Mouse (Mus musculus) hindlimb bud, embryonic 11.5 days (tissue): Measurements from ENCODE around the gene Slc52a3.
A peak's percentile ranks its signal among the peaks of the same experiment; 100 is the strongest.

ENCODE experiments used
- DNase-seq: peaks from one replicate; pipeline ENCODE4 v3.0.0-alpha.2; 2012; ENCODE audit warnings: low read depth, low spot score; ENCODE audit errors: extremely low spot score

Slc52a3 gene

DNA sequence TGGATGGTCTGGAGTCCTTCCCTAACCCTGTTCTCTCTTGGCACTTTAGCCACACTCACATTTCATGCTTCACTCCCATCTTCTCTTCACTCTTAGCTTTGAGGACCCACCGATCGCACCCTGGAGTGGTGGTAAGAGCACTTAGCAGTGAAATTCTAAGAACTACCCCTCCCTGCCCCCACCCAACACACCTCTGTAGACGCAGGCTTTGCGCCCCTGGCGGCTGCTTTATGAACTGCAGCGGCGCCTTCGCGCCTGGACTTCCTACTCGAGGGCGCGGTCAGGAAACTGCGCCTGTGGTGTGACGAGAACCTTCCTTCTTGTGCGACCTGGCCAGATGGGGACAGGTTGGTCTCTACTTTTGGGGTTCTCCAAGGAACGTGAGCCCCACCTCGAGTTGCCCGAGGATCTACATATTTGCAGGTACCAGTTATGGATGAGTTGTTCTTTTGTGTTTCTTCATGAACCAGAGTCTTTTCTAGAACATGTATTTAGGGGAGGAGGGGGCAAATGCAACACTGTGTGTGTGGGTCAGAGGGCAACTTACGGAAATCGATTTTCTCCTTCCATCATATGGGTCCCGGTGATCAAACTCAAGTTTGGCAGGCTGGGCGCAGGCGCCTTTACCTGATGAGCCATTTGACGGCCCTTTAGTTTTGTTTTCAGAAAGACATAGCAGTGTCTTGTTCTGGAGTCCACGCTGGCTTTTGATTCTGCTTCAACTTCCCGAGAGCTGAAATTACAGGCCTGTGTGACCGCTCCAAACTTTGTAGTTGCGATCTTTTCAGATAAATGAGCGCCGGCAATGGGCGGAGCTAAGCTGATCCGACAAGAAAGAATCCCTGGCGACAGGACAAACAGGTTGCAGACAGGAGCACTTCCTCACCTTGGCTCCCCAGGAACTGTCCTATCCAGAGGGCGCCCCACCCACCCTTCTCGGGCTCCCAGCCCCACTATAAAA, at the start of gene Slc52a3:
Gene Slc52a3, plus strand, starts transcription at position 283 of the 961 bp plus-strand sequence.
- peak; percentile 72 for DNase-seq

DNA sequence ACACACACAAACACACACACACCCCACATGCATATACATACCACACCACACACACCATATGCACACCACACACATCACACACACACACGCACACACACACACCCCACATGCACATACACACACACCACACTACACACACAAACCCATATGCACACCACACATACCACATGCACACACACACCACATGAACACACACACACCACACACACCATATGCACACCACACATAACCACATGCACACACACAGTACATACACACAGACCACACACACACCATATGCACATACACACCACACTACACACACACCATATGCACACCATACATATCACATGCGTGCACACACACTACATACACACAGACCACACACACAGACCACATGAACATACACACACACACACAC, 48.7 kb upstream of the Slc52a3 start:
- DNase-seq = no peak

DNA sequence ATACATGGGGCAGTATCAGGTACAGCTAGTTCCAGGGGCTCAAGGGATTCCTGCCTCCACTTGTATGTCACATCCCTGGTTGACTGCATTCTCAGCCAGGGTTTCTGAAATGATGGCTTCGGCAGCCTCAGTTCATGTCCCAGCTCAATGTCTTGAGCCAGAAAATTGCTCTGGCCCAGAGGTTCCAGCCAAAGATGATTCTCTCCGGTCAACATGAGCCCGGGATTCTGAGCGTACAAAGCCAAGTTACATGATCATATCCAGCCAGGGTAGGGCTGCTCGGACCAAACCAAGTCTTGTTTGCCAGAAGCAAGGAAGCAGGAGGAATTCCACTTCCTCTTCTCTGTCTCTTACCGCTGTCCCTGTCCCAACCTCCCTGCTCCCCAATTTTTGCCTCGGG, 48.0 kb upstream of the Slc52a3 start:
- DNase-seq = no peak

DNA sequence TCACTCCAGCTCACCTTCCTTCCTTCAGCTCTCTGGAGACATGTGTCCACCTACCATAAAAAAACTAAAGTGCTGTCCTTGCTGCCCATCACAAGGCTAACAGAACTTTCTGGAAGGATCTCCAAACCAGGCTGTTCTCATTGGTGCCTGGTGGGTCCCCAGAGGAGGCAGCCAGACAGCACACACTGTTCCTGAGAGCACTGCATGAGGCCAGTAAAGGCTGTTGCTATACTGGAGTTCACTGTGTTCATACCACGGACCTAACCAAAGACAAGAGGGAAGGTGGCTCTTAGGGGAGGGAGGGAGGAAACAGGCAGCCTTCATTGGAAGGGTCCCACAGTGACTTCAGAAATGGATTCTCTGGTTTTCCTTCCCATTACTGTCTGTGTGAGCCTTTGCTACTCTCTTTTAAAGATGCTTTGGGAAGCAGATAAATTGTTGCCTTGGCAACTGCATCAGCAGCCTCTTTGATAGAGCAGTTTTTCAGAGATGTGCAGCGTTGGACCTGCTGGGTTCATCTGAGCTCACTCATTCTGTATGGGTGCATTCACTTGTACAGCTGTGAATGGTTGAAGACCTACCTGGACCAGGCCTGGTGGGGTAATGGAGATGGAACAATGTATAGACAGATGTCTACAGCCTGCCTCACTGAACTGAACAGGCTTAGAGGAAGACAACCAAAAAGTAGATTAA, 47.1 kb upstream of the Slc52a3 start:
- DNase-seq = no peak

DNA sequence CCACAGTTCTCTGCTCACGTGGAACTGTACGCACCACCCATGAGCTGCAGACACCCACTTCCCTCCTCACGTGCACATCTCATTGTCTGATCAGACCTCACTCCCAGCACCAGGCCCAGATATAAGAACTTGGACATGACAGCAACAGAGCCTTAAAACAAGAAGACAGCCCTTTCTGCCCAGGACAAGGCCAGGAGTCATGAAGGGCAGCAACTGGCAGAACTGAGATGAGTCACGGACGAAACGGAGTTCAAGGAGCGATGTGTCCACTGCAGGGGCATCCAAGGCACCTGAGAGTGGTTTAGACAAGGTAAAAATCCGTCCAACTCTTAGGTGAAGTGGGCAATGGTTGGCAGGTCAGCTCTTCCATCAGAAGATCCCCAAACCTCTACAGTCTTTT, 42.6 kb upstream of the Slc52a3 start:
- DNase-seq = no peak

DNA sequence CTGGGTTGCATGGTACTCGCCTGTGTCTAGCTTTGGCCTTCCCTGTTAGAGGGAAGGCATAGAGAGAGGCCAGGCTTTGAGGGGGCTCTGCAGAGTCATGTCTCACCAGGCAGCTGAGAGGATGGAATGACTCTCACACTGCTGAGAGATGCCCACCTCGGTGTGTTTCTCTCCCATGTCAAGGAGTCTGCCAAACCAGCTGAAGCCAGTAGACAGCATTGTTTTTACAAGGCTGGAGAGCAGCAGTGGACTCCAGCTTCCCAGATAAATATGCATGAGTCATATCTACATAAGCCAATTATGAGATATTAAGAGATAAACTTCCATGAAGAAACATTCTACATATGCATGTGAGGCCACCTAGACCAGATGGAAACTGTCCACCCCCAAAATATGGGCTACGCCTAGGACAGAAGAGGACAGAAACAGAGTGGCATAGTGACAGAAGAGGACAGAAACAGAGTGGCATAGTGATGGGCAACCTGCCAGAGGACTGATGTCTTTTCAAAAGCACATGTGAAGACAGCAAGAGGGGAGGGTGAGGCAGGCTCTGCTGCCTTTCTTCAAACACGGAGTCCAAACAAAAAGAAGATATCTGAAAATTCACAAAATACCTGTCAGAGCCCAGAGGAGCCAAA, 39.7 kb upstream of the Slc52a3 start:
- DNase-seq = no peak

DNA sequence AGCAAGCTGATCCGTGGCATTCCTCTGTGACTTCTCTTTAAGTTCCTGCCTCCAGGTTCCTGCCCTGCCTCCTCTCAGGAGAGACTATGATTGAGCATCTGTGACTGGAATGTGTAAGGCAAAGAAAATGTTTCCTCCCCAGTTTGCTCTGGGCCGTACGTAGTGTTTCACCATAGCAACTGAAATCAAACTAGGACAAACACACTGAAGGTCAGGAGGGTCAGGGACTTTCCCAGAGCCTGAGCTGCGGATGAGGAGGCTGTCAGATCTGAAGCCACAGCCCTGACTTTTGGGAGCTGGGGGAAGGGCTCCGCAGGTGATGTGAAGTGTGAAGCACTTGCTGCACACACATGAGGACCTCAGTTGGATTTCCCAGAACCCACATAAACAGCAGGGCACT, 37.0 kb upstream of the Slc52a3 start:
- no peak for DNase-seq

DNA sequence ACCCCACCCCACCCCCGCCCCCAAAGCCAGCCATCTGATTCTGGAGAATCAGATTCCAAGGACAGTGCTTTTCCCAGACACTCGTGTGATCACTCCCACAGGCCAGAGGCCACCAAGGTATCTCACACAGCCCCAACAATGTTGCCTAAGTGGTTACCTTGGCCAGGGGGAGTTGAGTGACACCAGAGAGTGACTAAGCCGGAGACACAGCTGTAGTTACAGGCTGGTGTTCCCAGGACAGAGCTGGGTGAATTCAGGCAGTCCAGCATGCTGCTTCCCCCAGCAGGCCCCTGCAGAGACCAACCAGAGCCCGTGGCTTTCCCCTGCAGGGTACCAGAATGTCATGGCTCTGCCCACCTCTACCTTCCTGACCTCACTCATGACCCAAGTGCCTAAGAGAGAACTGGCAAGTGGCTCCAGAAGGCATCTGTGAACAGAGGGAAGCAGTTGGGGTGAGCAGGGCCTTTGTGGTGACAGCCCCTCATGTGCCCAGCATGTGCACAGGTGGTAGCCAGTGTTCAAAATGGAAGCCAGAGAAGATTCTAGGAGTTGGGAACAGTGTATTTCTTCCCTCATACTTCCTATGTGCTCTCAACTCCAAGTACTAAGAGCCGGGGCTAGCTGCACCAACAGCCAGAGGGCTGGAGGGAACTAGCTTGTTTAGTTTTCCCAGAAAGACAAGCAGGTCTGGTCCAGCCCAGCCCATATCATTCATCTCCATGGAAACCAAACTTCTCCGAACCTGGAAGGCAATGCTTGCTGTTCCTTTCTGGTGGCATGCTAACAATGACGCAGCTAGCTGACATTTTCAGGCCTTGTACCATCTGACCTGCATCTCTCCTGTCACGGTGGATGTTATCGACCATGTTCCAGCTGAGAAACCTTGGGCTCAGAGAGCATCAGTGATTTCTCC, 34.8 kb upstream of the Slc52a3 start:
- DNase-seq = no peak

DNA sequence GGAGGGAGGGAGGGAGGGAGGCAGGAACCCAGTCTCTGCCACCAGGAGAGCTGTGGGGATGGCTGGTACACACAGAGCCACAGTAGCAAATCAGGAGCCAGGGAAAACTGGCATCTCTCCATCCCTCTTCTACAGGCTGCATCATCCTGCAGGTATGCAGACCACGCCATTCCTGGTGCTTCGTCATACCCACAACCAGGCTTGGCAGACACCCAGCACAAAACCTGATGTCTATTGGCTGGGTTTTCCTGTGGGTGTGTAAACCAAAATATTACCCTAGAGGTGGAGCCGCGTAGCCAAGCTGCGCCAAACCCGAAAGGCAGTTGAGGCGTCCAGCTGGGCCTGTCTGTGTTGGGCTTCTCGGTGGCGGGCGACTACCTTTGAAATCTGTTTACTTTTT, 33.8 kb upstream of the Slc52a3 start:
- no peak for DNase-seq

DNA sequence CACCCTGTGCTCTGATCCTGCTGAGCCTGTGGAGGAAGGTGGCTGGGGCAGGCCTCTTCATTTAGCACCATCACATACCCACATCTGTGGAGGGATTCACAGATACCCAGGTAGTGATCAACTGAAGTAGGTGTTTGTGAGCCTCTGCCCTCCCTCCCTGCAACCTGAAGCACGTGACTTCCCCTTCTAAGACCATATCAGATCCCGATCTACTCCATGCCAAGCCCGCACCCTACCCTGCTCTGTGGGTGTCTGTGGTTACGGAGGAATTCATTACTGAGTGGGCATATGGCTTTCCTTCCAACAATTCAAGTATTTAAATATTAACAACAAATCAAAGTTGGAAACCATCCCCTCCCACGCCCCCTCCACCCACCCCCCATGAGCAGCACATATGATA, 33.0 kb upstream of the Slc52a3 start:
- no peak for DNase-seq

DNA sequence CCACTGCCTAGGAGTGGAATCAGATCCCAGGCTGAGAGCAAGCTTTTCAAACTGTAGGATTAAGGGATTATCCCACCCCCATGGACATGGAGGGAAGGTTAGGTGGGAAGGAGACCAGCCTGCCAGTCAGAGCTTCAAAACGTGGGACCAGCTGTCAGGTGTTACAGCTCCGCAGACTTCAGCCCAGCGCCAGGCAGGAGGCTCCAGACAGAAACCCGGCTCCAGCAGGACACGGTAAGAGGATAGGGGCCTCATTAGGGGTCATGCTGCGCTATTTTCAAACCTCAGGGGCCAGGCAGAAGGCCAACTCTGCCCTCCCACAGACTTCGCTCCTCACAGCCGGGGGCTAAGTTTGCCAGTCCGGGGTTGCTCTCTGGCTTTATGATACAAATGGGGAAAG, 32.3 kb upstream of the Slc52a3 start:
- DNase-seq = no peak

DNA sequence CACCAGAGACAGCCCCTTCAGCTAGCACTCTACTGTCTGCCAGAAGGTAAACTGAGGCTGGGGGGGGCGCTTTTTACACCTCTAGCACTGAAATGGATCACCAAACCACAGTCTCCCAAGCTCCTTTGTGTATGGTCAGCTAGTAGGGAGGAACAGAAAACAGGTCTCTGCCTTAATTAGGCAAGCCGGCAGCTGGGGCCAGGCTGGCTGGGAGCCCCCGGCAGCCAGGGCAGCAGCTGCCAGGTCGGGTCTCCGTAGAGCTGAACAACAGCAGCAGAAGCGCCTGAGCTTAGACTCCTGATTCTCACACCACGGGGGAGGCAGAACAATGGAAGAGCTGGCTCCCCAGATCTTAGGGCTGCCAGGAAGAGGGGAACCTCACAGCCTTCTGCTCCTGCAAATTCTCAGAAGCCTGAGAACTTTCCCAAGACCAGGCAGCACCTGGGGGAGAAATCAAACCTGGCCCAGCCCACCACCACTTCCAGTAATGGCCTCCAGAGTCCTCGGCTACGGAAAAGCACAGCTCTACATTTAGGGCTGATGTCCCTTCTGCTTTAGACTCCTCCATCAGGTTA, 29.0 kb upstream of the Slc52a3 start:
- DNase-seq = no peak

DNA sequence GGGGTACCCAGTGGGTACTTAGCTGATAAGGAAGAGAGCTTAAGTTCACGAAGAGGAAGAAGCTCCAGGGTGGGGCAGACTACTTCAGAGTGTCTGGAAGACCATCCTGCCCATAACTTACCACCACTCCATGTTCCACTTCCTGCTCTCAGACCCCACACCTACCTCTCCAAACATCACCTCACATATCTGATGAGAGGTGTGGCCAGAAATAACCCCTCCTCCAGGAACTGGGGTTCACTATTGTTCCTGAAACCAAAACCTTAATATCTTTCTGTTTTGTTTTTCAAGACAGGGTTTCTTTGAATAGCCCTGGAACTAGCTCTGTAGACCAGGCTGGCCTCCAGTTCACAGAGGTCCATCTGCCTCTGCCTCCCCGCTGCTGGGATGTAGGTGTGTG, 28.5 kb upstream of the Slc52a3 start:
- DNase-seq = no peak

DNA sequence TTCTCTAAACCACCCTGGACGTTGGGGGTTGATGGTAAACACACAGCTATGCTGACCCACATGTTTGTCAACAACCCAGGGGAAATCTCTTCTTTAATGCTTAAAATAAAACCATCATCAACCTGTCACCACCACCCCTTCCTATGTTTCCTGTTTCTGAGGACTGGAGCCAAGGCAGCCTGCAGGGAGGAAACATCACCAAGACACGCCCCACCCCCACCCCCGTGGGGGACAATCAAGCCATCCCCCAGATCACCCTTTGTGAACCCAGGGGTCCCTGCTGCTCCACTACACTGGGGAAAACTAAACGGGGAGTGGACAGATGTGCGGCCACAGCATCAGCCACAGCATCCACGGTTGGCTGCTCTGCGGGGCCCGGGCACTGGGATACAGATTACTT, 27.9 kb upstream of the Slc52a3 start:
- no peak for DNase-seq

DNA sequence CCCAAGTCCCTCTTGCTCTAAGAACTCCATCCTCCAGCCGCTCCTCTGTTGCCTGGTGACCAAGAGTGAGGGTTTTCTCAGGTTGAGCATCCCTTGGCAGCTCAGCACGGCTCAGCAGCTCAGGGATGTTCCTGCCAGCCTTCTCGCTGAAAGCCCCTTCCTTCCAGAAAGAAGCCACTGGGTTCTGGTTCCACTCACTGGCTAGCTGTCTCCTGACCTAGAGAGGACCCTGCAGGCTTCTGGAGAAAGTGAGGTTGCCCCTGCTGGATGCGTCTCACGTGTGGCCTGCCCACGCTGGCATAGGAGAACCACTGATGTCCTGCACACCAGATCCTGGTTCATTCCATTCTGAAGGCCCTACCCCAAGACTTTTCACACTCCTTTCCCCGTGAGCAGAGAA, 27.3 kb upstream of the Slc52a3 start:
- no peak for DNase-seq

DNA sequence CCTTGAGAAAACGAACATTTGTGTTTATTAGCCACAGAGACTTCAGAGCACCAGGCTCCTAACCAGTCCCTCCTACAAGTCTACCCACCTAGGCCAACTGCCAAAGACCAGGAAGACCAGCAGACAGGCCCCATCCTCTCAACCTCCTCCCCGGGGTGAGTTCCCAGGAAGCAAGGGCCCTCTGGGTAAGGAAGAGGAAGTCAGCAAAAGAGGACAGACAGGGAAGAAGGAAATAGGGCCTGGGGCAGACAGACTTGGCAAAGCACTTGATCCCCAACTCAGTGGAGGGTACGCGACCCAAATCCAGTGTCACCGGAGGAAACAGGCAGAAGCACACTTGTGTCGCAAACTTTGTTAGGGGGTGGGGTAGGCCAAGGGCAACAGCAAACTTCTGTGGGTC, 26.9 kb upstream of the Slc52a3 start:
- no peak for DNase-seq

DNA sequence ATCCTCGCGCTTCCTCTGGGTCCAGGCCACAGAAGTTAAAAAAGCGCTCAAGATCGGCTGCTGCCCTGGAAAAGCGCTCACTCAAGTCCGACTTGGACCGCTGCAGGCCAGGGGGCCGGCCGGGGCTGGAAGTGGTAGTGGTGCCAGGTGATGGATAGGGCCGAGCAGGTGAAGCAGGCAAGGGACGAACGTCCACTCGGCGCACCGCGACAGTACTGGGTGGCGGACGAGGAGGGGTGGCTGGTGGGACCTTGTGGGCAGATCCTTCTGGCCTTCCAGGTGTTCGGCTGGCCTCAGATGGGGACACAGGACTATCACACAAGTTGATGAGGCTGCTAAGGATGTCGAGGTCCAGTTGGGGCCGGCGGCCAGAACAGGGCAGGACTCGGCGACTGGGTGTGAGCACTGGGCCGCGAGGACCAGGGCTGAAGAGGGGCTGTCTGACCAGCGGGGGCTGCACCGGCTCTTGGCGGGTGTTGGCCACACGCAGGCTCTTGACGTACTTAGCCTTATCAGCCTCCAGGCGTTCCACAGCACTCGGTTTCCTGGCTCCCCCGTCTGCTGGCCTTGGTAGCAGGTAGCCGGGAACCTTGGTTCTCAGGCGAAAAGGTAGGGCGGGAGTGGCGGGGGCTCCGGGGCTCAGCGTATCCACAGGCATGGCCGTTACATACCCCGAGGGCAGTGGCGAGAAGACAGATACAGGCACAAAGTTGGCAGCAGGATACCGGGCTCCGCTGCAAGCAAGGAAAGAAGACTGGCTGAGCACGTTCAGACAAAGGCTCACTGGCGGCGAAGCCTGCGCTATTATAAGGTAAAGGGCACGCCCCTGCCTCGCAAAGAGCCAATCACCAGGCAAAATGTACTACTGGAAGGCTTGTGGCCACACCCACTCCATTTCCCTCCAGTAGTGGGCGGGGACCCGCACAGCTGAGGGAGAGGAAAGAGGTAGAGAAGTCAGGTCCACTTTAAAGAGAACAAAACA, 25.8 kb upstream of the Slc52a3 start:
- peak; percentile 44 for DNase-seq

DNA sequence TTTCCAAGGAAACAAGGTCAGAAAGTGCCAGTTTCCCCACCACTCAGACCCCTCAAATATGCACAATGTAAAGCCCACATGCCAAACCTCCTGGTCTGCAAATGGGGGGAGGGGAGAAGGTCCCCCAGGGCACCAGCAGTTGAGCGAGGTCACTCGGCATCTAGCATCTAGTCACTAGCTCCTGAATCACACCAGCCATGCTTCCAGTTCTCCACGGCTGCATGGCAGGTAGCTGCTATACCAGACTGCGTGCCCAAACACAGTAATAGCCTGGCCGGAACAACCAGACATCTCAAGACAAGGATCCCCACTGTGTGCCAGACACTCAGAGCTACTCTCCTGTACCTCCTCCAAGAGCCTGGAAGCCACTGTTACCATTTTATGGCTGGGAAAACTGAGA, 24.6 kb upstream of the Slc52a3 start:
- no peak for DNase-seq

DNA sequence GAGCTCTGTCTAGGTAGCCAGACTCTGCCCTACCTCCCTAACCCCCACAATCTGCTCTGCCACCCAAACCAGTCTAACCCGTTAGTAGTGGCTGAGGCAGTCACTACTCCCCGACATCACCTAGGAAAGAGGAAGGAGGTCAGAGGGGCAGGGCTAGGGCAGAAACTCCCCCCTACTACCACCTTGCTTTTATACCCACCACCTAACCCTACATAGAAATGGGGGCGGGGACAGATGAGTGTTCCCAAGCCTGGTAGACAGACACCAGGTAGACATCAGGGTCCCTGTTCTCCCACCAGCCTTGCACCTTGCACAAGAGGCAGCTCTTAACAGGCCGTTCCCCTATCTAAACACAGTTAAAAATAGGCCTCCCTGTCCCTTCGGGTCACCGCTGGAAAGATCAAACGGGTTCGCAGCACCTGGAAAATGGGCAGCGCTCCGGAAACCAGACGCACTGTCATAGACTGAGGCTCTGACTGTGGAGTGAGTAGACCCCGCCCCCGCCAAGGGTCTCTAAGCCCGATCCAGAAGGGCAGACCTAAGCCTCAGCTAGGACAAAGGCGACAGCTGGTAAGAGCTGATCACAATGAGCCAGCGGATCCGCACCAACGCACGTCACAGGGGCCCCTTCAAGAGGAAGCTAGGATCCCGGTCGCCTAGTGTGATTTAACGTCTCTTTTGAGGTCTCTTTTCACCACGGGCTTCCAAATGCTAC, 23.3 kb upstream of the Slc52a3 start:
- no peak for DNase-seq
